Mouse (Mus musculus) layer of hippocampus, postnatal 25 days (tissue): ENCODE results near the gene Macc1. TPM values are rescaled to one million over a fixed set of nuclear protein-coding genes. Genes with fewer than 3 reads are reported as not detected.

ENCODE experiments used
- DNase-seq, 2 experiments: peaks; one replicate each; pipeline ENCODE4 v3.0.0; 2022; ENCODE audit warnings: mixed read lengths in 2 of 2, low spot score in 1 of 2; ENCODE audit errors: extremely low spot score in 1 of 2
- total RNA-seq, 2 experiments: library from RNA; stranded (reverse); gene quantifications; 2 replicates each; pipeline ENCODE4 v1.2.3; 2021

The Macc1 gene
- total RNA-seq, 2 experiments from 2014 or later: not detected

DNA sequence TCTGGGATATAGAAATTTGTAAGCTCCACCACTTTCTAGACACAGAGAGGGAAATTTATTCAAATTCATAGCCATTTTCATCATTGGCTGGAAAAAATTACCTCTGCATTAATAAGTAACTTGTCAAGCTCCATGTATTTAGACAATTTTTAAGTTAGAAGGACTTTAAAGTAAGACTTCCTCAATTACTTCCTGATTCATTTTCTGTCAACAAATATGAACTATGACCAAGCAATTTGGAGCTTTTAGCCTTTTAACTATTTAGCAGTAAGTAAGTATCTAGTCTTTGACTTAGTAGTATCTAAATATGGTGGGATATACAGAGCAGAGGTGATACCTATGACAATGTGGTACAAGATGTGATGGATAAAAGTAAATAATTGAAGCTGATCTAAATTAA lies 72.2 kb downstream of the Macc1 start:
- DNase-seq: no peak

DNA sequence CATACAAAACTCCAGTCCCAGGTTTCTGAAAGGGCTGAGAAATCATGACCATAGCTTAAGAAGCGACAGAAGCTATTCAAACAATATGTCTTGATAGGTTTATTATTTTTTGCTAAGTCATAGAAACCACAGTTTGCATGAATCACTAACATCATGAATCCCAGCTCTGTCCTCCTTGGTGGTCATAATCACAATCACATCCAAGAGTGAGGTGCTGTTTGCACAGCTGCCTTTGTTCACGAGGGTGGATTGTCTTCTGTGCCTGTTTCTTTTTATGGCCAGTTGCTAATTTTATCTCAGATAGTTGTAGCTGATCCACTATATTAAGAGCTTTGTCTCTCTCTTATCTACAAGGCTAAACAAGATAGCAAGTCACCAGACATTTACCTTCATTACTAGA lies 72.6 kb downstream of the Macc1 start:
- DNase-seq: no peak

DNA sequence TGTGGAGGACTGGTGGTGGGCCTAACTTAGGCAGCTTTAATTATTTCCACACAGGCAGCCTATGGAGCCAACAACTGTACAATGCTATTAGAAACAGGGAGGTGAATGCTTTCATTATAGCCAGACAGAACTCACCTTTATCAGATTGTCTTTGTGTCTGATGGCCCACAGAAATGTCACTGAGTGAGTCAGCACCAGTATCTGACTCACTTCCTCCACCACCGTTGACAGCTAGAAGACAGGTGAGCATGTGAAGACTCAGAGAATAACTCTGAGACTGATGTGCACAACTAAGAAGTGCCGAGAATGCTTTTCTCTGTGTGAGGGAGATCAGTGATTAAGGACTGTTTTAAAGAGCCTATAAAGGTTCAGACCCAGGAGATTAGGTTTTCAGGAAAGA lies 73.9 kb downstream of the Macc1 start:
- DNase-seq: no peak

DNA sequence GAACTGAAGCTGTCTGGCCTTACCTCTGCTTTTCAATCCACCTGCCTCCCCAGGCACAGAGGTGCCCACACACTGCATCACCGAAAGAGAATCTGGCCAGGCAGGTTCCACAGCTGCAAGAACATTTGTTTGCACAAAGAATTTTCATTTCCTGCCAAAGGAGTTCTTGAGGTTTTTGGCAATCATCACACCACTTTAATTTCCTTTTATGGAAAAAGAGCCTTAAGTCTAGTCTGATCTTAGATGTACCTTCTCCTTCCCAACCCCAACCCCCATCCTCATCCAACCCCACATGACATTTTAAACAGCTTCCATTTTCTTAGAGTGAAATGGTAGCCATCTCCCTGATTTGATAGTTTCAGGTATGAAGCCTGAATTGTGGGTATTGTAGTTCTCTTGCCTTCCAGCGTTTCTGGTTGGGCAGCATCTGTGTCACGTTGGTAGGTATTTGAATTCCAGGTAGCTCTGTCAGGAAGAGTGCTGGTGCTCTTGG lies 76.2 kb downstream of the Macc1 start:
- no peak for DNase-seq

DNA sequence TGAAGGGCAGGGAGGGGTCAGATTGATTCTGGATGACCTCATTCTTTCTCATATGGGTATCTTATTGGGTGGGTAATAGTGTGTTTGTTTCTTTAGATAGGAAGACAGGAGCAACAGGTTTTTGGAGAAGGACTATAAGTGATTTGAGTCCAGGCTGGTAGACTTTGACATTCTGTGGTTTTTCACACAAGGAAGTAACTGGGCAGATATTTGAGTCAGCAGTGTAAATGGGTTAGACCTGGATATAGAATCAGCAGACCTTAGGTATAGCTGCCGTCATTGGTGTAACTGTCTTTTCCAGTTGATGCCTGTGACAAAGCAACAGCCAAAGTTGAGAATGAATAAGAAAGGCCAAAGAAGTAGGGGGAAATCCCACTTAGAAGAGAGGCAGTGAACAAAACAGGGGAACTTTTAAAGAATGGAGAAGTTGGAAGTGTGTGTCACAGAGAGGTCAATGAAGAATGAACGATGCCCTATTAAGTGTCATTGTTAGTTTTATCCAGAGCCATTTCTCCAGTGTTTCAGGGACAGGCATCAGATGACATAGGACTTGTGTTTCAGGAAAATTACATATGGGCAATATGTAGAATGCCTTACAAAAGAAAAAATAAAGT lies 84.1 kb downstream of the Macc1 start:
- DNase-seq: no peak

DNA sequence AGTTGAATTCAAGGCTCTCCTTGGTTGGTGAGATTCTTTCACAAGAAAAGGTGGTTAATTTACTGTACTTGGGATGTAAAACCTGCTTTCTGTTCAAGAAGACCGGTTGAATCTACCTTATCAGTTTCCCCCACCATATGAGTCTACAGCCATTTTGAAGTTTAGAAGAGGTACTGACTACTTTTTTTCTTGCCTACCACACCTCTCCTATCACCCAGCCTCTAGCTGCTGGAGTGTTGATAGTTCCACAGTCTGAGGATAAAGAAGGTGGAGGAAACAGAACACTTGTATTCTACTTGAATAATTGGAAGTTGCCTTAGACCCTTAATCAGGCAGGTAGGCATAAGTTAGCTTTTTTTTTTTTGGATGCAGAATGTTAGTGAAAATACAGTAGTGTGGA lies 88.2 kb downstream of the Macc1 start:
- no peak for DNase-seq

DNA sequence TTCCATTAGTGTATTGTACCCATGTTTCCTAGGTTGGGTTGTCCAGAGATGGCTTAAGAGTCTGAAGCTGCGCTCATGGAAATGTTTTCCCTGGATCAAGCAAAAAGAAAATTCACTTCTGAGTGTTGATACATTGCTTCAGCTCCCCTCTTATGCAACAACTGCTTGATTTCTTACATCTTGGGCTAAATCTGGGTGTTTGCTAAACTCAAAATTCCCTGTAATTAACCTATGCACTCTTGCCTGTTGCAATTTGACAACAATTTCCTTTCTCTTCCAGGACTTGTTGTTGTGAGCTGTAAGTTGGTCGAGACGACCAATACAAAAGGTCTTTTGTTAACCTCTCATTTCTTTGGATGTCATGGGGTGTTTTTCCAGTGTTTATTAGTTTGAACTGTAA lies 88.7 kb downstream of the Macc1 start:
- no peak for DNase-seq

DNA sequence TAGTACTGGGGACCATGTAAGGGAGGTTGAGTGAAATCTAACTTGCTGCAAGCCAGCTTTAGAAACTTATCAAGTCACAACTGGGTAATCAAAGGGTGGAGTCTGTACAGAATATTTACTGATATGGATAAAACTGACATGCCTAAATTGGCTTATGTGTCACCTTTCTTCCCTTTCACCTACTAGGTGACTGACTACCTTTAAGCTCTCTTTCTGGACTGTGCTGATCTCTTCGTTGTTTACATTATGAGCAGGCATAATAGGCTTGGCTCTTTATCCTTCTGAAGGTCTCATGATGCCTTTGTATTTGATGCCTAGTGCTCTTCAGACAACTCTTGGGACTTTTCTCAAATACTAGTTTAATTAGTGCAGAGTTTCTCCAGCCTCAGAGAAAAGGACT lies 90.7 kb downstream of the Macc1 start:
- DNase-seq: no peak

DNA sequence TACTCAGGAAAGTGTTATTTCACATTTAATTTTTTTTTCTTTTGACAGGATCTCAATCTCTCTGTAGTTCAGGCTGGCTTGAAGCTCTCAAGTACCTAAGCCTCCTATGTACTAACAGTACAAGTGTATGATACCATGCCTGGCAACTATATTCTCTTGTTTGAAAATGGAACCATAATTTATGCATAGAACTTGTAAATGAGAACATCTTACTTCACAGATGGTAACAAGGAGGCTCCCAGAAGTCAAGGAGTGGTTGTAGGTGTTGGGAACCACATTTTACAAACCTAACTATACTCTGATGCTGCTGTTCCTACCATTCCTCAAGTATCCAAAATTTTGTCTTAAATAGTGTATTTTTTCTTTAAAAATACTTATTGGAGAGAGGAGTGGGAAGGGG lies 96.5 kb downstream of the Macc1 start:
- no peak for DNase-seq

DNA sequence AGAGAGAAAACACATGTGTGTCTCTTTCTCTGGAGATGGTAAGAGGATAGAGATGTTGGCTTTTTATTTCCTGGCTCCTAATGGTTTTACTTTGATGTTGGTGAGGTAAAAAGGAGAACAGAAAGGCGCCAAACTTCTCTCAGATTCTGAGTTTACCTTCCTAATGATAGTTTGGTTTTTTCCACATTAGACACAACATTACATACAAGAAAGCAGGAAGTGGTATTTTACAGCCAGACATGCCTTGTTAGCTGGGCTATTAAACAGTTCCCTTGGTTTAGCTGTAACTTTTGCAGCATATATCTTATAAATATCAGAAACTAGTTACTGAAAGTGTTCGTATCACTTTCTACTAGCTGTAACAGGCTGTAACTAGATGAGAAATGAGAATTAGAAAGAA lies 96.9 kb downstream of the Macc1 start:
- no peak for DNase-seq

DNA sequence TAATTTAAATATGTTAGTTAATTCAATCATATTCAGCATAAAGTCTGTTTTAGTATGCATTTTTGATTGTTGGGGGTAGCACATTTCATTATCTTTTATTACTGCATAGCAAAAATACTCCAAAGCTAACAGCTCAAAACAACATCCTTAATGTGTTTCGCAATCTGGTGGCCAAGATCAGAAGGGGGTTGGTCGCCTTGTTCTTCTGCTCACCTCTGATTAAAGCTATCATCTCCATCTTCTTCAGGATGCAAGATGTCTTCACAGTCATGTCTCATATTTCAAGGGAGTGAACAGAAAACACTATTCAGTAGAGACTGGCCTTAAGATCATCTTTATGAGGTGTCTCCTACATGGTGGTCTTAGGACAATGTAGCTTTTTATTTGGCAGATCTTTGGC lies 97.9 kb downstream of the Macc1 start:
- DNase-seq: no peak

DNA sequence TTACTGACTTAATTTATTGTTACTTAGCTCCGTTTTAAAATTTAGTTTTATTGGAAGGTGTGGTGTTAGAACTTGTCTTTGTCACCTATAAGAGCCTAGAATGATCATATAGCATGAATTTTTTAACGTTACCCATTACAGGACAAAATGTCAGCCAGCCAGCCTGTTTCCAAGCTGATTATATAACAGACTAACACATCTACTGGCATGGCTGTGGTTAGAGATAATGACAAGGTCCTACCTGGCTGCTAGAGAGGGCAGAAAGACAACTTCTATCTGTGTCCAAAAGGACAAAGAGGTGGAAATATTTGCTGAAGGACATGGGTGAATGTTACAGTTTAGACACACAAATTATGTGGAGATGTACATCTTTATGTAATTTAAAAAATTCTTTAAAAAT lies 101.8 kb downstream of the Macc1 start:
- DNase-seq: no peak

DNA sequence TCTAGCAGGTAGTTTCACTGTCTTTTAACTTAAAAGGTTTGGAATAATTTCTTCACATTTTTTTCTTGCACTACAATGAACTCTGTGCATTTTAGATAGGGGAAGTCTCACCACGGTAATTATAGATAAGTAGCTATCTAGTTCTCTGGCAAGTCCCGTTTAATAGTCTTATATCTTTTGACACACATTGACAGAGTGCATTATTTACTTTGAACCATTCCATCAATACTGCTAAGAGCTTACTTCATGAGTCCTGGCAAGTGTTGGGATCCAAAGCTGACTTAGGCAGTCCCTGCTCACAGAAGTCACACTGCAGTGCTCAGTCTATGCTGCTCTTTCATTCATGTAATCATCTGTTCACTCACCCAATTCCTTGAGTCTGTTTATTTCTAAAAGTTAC lies 111.7 kb downstream of the Macc1 start:
- no peak for DNase-seq

DNA sequence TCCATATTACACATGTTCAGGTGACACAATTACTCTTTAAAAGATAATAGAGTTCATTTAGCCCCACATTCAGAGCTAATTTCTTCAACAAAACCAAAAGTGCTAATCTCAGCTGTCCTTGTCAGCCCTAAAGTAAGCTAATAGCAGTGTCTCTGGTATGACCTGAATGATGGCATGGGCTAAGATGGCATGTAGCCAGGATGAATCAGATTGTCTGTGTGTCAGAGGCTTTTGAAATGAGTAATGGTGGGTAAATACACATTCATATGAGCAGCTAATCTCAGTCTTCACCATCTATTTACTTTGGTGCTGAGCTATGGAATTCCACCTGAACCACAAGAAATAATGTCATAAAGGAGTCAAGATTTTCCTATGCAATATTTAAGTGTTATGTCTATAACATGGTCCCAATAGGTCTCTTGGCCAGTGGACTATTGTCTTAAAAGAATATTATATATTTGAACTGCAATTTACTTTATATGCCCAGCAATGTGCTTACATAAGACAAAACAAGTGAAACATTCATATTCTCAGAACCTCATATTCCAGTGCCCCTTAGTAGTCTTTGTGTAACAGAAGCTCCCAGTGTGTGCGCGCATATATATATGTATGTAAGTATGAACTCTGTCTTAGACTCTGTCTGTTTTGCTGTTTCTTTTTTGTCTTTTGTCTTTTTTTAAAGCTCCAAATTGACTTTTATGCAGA lies 112.3 kb downstream of the Macc1 start:
- DNase-seq: no peak

DNA sequence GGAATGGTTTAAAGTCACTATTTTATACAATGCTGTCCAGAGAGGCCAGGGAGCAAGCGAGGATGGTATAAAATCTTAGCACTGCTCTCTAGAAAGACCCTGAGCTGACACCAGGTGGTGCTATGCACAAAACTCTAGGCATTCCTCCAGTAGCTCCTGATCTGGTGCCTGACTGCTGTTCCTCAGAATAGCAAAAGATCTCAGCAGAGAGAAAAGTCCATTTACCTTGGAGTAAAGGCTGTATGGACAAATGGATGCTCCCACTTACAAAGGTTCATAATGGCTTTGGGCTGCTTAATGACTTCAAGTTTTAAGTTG lies 112.8 kb downstream of the Macc1 start:
- peak in 1 of 2 experiments; percentile 59 for DNase-seq

DNA sequence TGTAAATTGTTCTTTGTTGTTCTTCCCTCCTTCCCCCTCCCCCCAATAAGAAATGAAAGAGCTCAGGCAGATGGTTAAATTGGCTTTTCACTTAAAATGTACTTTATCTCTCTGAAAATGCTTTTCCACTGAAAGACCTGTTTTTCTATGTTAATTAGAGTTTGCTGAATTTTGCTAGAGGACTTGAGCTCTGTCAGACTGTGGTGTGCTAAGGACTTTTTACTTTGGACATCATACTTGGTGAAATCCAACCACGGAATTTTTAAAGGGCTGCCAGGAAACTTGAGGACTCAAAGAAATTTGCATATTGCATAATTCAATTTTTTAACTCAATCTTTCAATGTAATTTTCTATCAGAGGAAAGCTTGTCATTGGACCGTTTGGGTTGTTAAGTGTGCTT lies 126.7 kb downstream of the Macc1 start:
- DNase-seq: no peak

DNA sequence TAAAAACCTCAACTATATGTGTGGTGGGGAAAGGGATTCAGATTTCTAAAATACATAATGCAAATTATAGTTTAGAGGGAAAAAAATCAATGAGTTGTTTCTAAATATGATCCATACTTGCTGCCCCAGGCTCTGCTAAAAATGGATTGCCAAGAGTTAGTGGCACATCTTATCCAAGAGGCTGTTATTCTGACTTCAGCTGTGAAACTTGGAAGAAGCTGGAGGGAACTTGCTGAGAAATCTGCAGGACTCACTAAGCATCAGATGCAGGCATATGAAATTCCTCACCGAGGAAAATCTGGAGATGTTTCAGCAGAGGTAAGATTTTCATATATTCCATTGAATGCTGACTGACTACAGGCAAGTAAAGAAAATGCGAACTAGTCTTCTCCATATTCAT lies 136.0 kb downstream of the Macc1 start:
- no peak for DNase-seq

DNA sequence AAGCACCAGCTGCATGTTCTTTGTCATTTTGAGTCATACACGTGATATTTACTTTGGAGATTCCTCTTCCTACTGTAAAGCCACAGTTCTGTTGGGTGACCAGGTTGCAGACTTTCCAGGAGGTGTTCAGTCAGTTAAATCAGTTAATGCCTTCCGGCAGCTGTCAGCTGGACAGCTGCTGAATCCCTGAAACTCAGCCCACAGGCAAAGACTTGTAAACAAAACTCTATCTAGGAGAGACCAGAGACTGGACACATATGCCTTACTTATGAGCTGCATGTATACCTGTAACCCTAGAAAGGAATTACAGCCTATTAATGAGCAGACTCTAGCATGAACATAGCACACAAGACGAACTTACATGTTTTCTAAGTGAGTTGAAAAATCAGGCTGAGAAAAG lies 137.2 kb downstream of the Macc1 start:
- DNase-seq: no peak

DNA sequence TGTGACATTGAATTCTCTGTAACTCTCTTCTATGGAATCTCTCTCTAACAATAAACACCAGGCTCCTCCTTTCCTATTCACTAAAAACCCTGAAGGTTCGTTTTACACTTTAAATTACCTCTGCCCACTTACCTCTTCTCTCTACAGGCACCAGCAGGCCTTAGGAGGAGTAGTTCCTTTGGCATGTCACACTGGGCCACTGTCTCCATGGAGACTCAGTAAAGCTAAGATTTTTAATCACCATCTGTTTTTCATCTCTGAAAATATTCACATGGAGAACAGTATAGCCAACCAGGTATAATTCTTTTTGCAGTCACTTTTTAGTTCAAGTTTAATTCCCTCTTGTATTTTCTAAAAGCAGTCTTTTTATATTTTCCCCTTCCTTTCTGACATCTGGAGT lies 140.0 kb downstream of the Macc1 start:
- DNase-seq: no peak

DNA sequence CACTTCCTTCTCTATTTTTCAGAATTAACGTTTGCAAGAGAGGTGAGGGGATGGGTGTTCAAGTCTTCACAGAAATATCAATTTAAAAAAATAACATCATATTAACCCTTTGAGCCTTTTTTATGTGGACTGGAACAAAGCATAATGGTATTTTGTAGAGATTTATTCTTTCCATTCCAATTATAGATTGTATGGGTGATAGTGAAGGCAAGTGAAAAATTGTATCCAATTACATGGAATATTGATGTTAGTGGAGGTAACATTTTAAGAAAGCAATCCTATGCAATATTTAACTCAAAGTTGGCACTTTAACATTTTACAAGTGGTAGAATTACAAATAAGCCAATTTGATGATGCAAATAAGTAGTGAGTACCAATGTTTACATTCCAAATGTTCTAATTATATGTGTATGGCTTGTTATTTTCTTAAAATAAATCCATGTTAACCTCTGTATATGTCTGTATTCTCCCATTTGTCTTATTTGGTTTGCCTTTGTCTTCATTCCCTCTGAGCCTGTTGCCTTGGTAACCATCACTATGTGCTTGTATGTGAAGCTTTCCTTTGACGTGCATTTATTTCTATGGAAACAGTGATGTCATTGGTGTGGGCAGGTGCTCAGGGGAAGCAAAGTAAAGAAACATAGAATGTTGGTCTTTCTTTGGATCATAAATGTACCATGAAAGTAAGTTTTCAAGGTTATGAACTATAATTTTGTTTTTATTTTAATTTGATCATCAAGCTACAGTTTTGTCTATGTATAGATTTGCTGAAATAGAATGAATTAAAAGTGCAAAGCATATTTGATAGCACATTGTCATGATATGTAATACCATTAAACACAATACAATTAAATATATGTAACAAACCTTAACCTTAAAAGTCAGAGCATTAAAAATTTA lies 150.2 kb downstream of the Macc1 start:
- DNase-seq: no peak

DNA sequence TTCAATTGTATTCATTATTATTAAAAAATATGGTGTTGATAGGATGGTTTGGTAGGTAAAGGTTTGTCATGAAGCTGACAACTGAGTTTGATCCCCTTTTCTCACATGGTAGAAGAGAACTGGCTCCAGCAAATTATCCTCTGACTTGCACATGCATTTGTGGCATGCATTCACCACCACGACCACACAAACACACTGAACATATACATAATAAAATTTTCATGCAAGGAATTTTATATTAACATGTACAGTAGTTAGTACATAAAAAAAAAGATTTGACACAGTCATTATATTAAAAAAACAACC lies 150.8 kb downstream of the Macc1 start:
- DNase-seq: no peak

DNA sequence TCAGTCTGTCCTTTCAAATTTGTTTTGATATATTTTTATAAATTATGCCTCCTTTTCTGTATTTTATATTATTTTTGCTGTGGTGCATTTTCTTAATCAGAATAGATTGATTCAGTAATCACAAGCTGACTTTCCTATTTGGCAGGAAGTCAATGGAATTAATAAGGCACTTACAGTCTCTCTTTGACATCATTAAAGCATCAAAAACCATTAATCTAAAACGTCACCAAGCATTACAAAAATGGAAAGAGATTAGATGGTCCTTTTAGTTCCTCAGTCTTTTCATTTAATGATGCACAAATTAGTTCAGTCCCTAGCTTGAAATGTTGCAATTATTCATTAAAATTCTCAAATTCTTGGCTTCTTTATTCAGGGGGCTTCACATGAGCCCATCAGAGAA lies 153.6 kb downstream of the Macc1 start:
- no peak for DNase-seq
